Mouse (Mus musculus): ENCODE measurements around the gene Efnb2. TPM values are rescaled to one million over a fixed set of nuclear protein-coding genes. Genes with fewer than 3 reads are reported as not detected.

The Efnb2 gene
- polyA plus RNA-seq, 1 experiment from 2014 or later: 20.4 TPM

DNA sequence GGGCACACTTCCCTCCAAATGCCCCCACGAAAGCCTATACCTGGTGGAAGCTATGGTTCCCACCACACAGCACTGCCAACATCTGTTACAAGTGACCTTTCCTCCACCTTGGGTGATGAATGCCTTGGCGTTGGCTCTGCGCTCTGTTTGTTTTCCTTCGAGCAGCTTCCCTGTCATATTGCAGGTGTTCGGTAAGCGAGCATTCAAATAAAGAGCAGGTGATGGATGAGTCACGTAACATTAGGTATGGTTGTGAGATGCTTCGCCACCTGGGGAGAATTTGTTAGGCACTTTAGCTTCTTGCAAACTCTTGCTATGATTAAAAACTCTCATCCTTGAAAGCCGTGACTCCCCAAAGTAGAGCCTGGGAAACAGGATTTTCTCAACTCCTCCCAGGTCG, 91.8 kb downstream of the Efnb2 start:
- Histone ChIP-seq H3K27me3 (ENCODE audit: control insufficient read depth, insufficient read depth, low read depth, low read length) (no peaks in the 10 kb centered on the region), H3K4me2 (ENCODE audit: low read depth, low read length) (no peak overlapping the region), H3K9me3 (ENCODE audit: control insufficient read depth, low read length) (0 out of 2 replicates have a peak, but pooled peaks cover 2% of the 10 kb centered on the region), H3K36me3 (ENCODE audit: control insufficient read depth, insufficient read depth, low read length) (no peaks in the 10 kb centered on the region), H3K9ac (ENCODE audit: low read length) (no peak overlapping the region), H3K4me3 (ENCODE audit: low read length) (no peak overlapping the region), H3K4me1 (replicated peaks; ENCODE audit: control insufficient read depth, insufficient read depth, low read length) (peaks cover 9% of the 10 kb centered on the region), H3K27ac (ENCODE audit: low read length) (no peak overlapping the region)
- 74% methylated on average over 10 of the region's 10 CpGs for WGBS
- no peak for ATAC-seq (ENCODE audit: low read depth)

- peaks cover 9% of the 10 kb centered on the region for H3K4me1 ChIP-seq (replicated peaks; ENCODE audit: control insufficient read depth, insufficient read depth, low read length)
- no peak overlapping the region for H3K27ac ChIP-seq (ENCODE audit: low read length)
- no peak overlapping the region for H3K4me2 ChIP-seq (ENCODE audit: low read depth, low read length)
- H3K36me3 ChIP-seq (ENCODE audit: control insufficient read depth, insufficient read depth, low read length): no peaks in the 10 kb centered on the region
- ATAC-seq (ENCODE audit: low read depth): no peak
- 88% methylated on average over 9 of the region's 9 CpGs for WGBS
- H3K27me3 ChIP-seq (ENCODE audit: control insufficient read depth, insufficient read depth, low read depth, low read length): no peaks in the 10 kb centered on the region
- H3K4me3 ChIP-seq (ENCODE audit: low read length): no peak overlapping the region
- H3K9me3 ChIP-seq (ENCODE audit: control insufficient read depth, low read length): 0 out of 2 replicates have a peak, but pooled peaks cover 2% of the 10 kb centered on the region
- H3K9ac ChIP-seq (ENCODE audit: low read length): no peak overlapping the region
Measured at GRCm38 (mm10) chr8:8568215-8568773, 92.7 kb downstream of the Efnb2 start.

Small RNA genes lying within 50 kb of the gene (microRNA-seq; reads per million reads assigned to microRNA genes)
- 10.7 reads per million, percentile 26 among the genes with 10 or more reads in this experiment for gene Mir7654

Other genes with a start within 250 kb of the Efnb2 start
- 116 and 120 TPM in 2 replicates for gene Arglu1, start 29.3 kb upstream of the Efnb2 start, polyA plus RNA-seq (2015; fragmentation: Nextera tagmentation; extraction: Ambion mirVana)